Mouse (Mus musculus): Measurements from ENCODE around the gene Selenow. TPM values are rescaled to one million over a fixed set of nuclear protein-coding genes. Genes with fewer than 3 reads are reported as not detected.

The Selenow gene
- polyA plus RNA-seq (2012; fragmentation: generic; extraction: Trizol): 1,000 to 10,000 TPM in 1 of 2 experiments, 100 to 1,000 TPM in 1; 714 to 1,034 TPM

DNA sequence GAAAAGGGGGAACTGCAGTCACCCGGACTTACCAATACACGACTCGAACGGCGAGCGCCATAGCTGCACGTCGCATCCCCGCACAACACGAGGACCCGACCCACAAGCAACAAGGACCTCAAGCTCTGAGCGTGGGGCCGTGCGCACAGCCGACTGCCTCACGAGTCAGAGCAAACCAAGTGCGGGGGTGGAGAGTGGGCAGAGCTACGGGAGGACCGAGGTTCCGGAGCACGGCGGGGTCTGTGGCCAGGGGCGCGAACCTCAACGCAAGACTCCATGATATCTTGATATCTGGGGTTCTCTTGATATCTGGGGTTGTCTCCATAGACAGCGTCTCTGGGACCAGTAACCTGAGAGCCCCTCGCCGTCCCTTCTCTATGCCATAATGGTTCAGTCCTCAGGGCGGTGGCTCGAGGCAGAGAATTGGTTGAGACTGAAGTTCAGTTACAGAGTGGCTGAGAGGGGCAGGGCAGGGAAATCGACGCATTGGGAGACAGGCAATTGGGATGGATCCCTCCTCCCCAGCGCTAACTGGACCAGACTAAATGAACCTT is at the start of gene Selenow:
TSS of gene Selenow (minus strand) at position 183 of the 554 bp plus-strand sequence.

DNA sequence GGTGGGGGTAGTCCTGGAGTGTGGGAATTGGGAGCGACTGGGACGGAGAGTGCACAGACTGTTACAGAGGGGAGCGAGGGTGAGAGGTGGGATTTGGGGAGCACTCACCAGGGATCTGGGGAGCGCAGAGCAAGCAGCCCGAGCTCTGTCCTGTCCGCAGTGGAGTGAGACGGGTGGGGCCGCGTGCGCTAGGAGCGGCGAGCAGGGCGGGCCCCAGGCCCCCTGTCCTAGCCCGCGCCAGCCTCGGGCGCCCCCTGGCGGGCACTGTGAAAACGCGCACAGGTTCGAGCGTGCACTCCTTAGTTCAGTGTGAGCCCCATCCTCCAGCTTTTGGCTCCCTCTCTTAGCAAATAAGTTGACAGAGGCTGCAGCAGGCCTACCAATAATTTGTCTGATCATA is 45.1 kb upstream of the Selenow start, which contains the start of gene Ehd2:
TSS of gene Ehd2 (minus strand) at position 256 of the 400 bp plus-strand sequence.

DNA sequence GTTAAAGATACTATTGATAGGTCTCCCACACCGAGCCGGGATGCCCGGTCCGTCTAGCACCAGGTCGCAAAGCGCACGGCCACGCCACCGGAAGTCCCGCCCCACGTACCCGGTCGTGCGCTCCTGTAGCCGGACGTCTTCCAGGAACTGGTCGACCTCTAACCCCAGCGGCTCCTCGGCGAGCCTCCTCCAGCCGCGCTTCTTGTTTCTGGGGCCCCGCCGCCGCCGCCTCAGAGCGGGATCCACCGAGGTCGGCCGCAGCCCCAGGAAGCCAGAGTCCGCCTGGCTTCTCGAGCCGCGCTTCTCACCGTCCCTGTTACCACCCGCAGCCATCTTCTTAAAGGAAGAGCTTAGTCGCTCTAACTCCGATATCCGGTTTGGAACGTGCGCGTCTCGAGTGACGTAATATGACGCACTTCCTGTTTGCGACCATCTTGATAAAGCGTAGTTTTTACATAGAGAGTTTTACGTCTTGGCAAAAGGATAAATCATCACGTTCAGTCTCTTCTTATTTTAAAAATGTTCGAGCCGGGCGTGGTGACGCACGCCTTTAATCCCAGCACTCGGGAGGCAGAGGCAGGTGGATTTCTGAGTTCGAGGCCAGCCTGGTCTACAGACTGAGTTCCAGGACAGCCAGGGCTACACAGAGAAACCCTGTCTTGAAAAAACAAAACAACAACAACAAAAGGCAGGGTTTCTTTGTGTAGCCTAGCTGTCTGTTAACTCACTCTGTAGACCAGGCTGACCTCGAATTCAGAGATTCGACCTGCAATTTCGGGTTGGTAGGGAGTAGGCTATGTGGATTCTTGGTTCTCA is 23.7 kb upstream of the Selenow start, which contains the start of gene Nop53:
TSS of gene Nop53 (minus strand) at position 354 of the 816 bp plus-strand sequence.

DNA sequence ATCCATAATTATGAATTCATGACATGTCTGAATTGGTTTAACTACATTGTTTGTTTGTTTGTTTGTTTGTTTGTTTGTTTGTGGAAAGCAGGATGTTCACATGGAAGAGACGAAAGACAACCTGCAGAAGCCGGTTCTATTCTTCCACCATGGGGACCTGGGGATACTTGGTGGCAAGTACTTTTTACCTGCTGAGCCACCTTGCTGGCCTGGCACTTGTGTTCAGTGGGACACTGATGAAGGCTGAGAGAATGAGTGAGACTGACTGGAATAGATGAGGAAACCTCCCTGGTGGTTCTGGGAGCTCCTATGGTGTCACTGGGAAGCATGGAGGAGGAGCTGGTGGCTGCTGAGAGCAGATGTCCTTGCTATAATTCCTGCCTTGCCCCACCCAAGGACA is 39.9 kb downstream of the Selenow start, which contains the start of gene Crxos:
TSS of gene Crxos (plus strand) at position 301 of the 400 bp plus-strand sequence.

DNA sequence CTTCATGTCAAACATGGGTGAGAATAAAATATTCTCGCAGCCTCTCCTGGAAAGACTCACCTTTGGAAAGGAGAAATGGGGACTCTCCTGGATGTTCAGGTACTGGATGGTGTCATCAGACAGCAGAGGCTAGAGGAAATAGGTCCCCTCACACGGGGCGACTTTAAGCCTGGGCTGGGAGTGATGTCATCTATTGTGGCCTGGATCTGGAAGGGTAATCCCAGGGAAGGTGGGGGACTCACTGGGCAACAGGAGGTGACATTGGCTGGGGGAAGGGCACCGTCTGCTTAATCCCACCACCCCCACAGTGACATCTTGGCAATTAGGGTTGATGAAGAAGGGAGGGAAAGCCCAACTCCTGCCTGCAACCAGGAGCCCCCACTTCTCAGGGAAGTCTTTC is 42.4 kb downstream of the Selenow start, which contains the start of gene Crx:
TSS of gene Crx (minus strand) at position 213 of the 400 bp plus-strand sequence.

Other genes with a start within 250 kb of the Selenow start
- gene Obox5, start 172.3 kb downstream of the Selenow start, polyA plus RNA-seq (2012; fragmentation: generic; extraction: Trizol): not detected
- gene Obox6, start 82.7 kb downstream of the Selenow start, polyA plus RNA-seq (2012; fragmentation: generic; extraction: Trizol): not detected
- gene Crx, start 42.4 kb downstream of the Selenow start, polyA plus RNA-seq (2012; fragmentation: generic; extraction: Trizol): not detected
- not detected for gene Crxos, start 39.8 kb downstream of the Selenow start, polyA plus RNA-seq (2012; fragmentation: generic; extraction: Trizol)
- 100 to 1,000 TPM; 323 to 348 TPM for gene Nop53, start 23.7 kb upstream of the Selenow start, polyA plus RNA-seq (2012; fragmentation: generic; extraction: Trizol)
- gene Ehd2, start 45.2 kb upstream of the Selenow start, polyA plus RNA-seq (2012; fragmentation: generic; extraction: Trizol): 100 to 1,000 TPM in 1 of 2 experiments, 10 to 100 TPM in 1; 68.9 to 184 TPM
- 1 to 10 TPM in 1 of 2 experiments, under 1 TPM in 1; 0.85 to 7.8 TPM for gene Bicra, start 125.5 kb upstream of the Selenow start, polyA plus RNA-seq (2012; fragmentation: generic; extraction: Trizol)
- under 1 TPM in 1 of 2 experiments, not detected in 1; 0.02 TPM for gene Zfp541, start 139.4 kb upstream of the Selenow start, polyA plus RNA-seq (2012; fragmentation: generic; extraction: Trizol)
- gene Napa, start 176.1 kb upstream of the Selenow start, polyA plus RNA-seq (2012; fragmentation: generic; extraction: Trizol): 100 to 1,000 TPM in 1 of 2 experiments, 10 to 100 TPM in 1; 94.8 to 117 TPM
- gene Kptn, start 197.5 kb upstream of the Selenow start, polyA plus RNA-seq (2012; fragmentation: generic; extraction: Trizol): 10 to 100 TPM; 22.0 to 35.8 TPM
- gene Slc8a2, start 207.4 kb upstream of the Selenow start, polyA plus RNA-seq (2012; fragmentation: generic; extraction: Trizol): under 1 TPM in 1 of 2 experiments, not detected in 1; 0.37 TPM